Mouse (Mus musculus) heart, embryonic 11.5 days (tissue): ENCODE measurements around the gene Gtf2h3. TPM values are rescaled to one million over a fixed set of nuclear protein-coding genes. Genes with fewer than 3 reads are reported as not detected.
"Not testable (repeated sequence)": the region's sequence is repeated elsewhere in the genome, so short reads cannot be mapped to it uniquely, and the experiment has no call there.

ENCODE experiments used
- ATAC-seq: fragments of 200-750 bp; cut with Nextera tagmentation; replicated peaks from 2 replicates; pipeline ENCODE4 v1.8.0; 2017; ENCODE audit warnings: moderate library complexity; ENCODE audit not compliant: insufficient number of reproducible peaks, low FRiP score, low TSS enrichment
- H3K27ac ChIP-seq: fragments of 300-500 bp; sonication (generic); 2 replicates; pipeline ENCODE4 v1.5.1; 2014; ENCODE audit warnings: mild to moderate bottlenecking, low read depth, low read length
- H3K27me3 ChIP-seq: fragments of 300-500 bp; sonication (generic); 2 replicates; pipeline ENCODE4 v1.6.1; 2014; ENCODE audit warnings: mild to moderate bottlenecking, low read length, mixed read lengths; ENCODE audit not compliant: control insufficient read depth, insufficient read depth
- H3K36me3 ChIP-seq: fragments of 300-500 bp; sonication (generic); 2 replicates; pipeline ENCODE4 v1.6.1; 2014; ENCODE audit warnings: mild to moderate bottlenecking, low read length, moderate library complexity, mixed read lengths; ENCODE audit not compliant: control insufficient read depth, insufficient read depth
- H3K4me1 ChIP-seq: fragments of 300-500 bp; sonication (generic); 2 replicates; pipeline ENCODE4 v1.6.1; 2014; ENCODE audit warnings: low read length; ENCODE audit not compliant: control insufficient read depth, insufficient read depth
- H3K4me2 ChIP-seq: fragments of 300-500 bp; sonication (generic); 2 replicates; pipeline ENCODE4 v1.6.1; 2014; ENCODE audit warnings: mild to moderate bottlenecking, moderate library complexity
- H3K4me3 ChIP-seq: fragments of 300-500 bp; sonication (generic); 2 replicates; pipeline ENCODE4 v1.5.1; 2014; ENCODE audit warnings: low read depth, low read length
- H3K9ac ChIP-seq: fragments of 300-500 bp; sonication (generic); 2 replicates; pipeline ENCODE4 v1.6.1; 2014; ENCODE audit warnings: mild to moderate bottlenecking, low read depth, low read length, moderate library complexity
- H3K9me3 ChIP-seq: fragments of 300-500 bp; sonication (generic); replicated peaks from 2 replicates; pipeline ENCODE4 v1.6.1; 2016; ENCODE audit warnings: low read length; ENCODE audit not compliant: control insufficient read depth
- whole genome bisulfite sequencing: fragments of 180-500 bp; shearing (Covaris S2); extraction: QIAGEN DNeasy Blood & Tissue Kit; methylation state at CpG from one replicate; pipeline ENCODE4 v1.1.7; 2014; ENCODE audit not compliant: insufficient replicate concordance; 5-methylcytosine and 5-hydroxymethylcytosine counted together
- polyA plus RNA-seq: library from polyadenylated mRNA; unstranded; fragments of >200 nt; fragmentation: Nextera tagmentation; extraction: Ambion mirVana; gene quantifications from 2 replicates; pipeline ENCODE4 v1.2.1, GENCODE M21; 2014

Gene Gtf2h3
- polyA plus RNA-seq, 1 experiment from 2014 or later: 39.7 TPM

- not testable (repeated sequence) for H3K27me3 ChIP-seq, H3K4me2 ChIP-seq, H3K27ac ChIP-seq, H3K36me3 ChIP-seq, H3K4me1 ChIP-seq, ATAC-seq, H3K9ac ChIP-seq, H3K9me3 ChIP-seq, H3K4me3 ChIP-seq
- 55% methylated on average over 8 of the region's 8 CpGs for WGBS
Observed at GRCm38 (mm10) chr5:124599726-124600125, 20.8 kb downstream of the Gtf2h3 start.

GRCm38 (mm10) chr5:124602349-124602748 is 23.4 kb downstream of the Gtf2h3 start:
- ATAC-seq: no peak
- H3K9ac ChIP-seq: no peak overlapping the region
- H3K4me3 ChIP-seq: no peak overlapping the region
- no peaks in the 10 kb centered on the region for H3K27me3 ChIP-seq
- H3K9me3 ChIP-seq: no peaks in the 10 kb centered on the region
- H3K4me2 ChIP-seq: no peak overlapping the region
- no peak overlapping the region for H3K27ac ChIP-seq
- peaks cover 5% of the 10 kb centered on the region for H3K4me1 ChIP-seq
- WGBS: 62% methylated on average over 5 of the region's 5 CpGs
- H3K36me3 ChIP-seq: no peaks in the 10 kb centered on the region

- H3K4me1 ChIP-seq: peaks cover under 1% of the 10 kb centered on the region
- no peak for ATAC-seq
- H3K27ac ChIP-seq: no peak overlapping the region
- H3K4me3 ChIP-seq: no peak overlapping the region
- peaks cover 3% of the 10 kb centered on the region; the same call in 1 of the 2 replicates for H3K36me3 ChIP-seq
- H3K9me3 ChIP-seq: no peaks in the 10 kb centered on the region
- no peaks in the 10 kb centered on the region for H3K27me3 ChIP-seq
- no peak overlapping the region for H3K4me2 ChIP-seq
- no peak overlapping the region for H3K9ac ChIP-seq
- WGBS: 74% methylated on average over 4 of the region's 4 CpGs
Observed at GRCm38 (mm10) chr5:124604296-124604695, 25.4 kb downstream of the Gtf2h3 start.

GRCm38 (mm10) chr5:124605041-124605622 is 26.2 kb downstream of the Gtf2h3 start:
- WGBS: 82% methylated on average over 17 of the region's 17 CpGs
- no peak for ATAC-seq
- Histone ChIP-seq H3K36me3 (peaks cover 3% of the 10 kb centered on the region; the same call in 1 of the 2 replicates), H3K27ac (no peak overlapping the region), H3K9ac (no peak overlapping the region), H3K4me1 (no peaks in the 10 kb centered on the region), H3K4me2 (no peak overlapping the region), H3K27me3 (no peaks in the 10 kb centered on the region), H3K4me3 (no peak overlapping the region), H3K9me3 (no peaks in the 10 kb centered on the region)

- no peak overlapping the region for H3K27ac ChIP-seq
- WGBS: 64% methylated on average over 10 of the region's 10 CpGs
- no peaks in the 10 kb centered on the region for H3K4me1 ChIP-seq
Observed at GRCm38 (mm10) chr5:124610965-124611364, 32.0 kb downstream of the Gtf2h3 start.

GRCm38 (mm10) chr5:124614709-124615108 is 35.8 kb downstream of the Gtf2h3 start:
- no peak overlapping the region for H3K4me3 ChIP-seq
- no peaks in the 10 kb centered on the region for H3K27me3 ChIP-seq
- H3K9me3 ChIP-seq: no peaks in the 10 kb centered on the region
- WGBS: 81% methylated on average over 11 of the region's 11 CpGs
- H3K4me1 ChIP-seq: no peaks in the 10 kb centered on the region
- no peak overlapping the region for H3K27ac ChIP-seq
- no peak overlapping the region for H3K9ac ChIP-seq
- no peak for ATAC-seq
- H3K36me3 ChIP-seq: peaks cover 2% of the 10 kb centered on the region; the same call in 1 of the 2 replicates
- H3K4me2 ChIP-seq: no peak overlapping the region

More at GRCm38 (mm10) chr5:124610965-124611364, 32.0 kb downstream of the Gtf2h3 start:
- no peak overlapping the region for H3K4me2 ChIP-seq
- H3K9me3 ChIP-seq: no peaks in the 10 kb centered on the region
- H3K9ac ChIP-seq: no peak overlapping the region
- no peaks in the 10 kb centered on the region for H3K27me3 ChIP-seq
- H3K36me3 ChIP-seq: peaks cover 5% of the 10 kb centered on the region
- ATAC-seq: no peak
- no peak overlapping the region for H3K4me3 ChIP-seq

- ATAC-seq: no peak
- Histone ChIP-seq H3K27ac (no peak overlapping the region), H3K9ac (no peak overlapping the region), H3K27me3 (no peaks in the 10 kb centered on the region), H3K4me1 (no peaks in the 10 kb centered on the region), H3K4me2 (no peak overlapping the region), H3K36me3 (no peaks in the 10 kb centered on the region), H3K9me3 (no peaks in the 10 kb centered on the region), H3K4me3 (no peak overlapping the region)
- 69% methylated on average over 10 of the region's 10 CpGs for WGBS
Observed at GRCm38 (mm10) chr5:124618711-124619110, 39.8 kb downstream of the Gtf2h3 start.

- Histone ChIP-seq H3K27me3 (no peaks in the 10 kb centered on the region), H3K4me1 (no peaks in the 10 kb centered on the region), H3K9me3 (no peaks in the 10 kb centered on the region), H3K9ac (no peak overlapping the region), H3K27ac (no peak overlapping the region), H3K4me3 (no peak overlapping the region), H3K4me2 (no peak overlapping the region), H3K36me3 (no peaks in the 10 kb centered on the region)
- 79% methylated on average over 13 of the region's 13 CpGs for WGBS
- no peak for ATAC-seq
Observed at GRCm38 (mm10) chr5:124621362-124621761, 42.4 kb downstream of the Gtf2h3 start.

GRCm38 (mm10) chr5:124622890-124623289 is 44.0 kb downstream of the Gtf2h3 start:
- H3K36me3 ChIP-seq: no peaks in the 10 kb centered on the region
- no peak overlapping the region for H3K27ac ChIP-seq
- no peak overlapping the region for H3K4me3 ChIP-seq
- ATAC-seq: no peak
- H3K4me1 ChIP-seq: no peaks in the 10 kb centered on the region
- 82% methylated on average over 15 of the region's 15 CpGs for WGBS
- no peak overlapping the region for H3K9ac ChIP-seq
- no peaks in the 10 kb centered on the region for H3K9me3 ChIP-seq
- H3K4me2 ChIP-seq: no peak overlapping the region
- no peaks in the 10 kb centered on the region for H3K27me3 ChIP-seq
